Mouse (Mus musculus): Measurements from ENCODE around the gene Pla2g4e.

Gene Pla2g4e

GRCm38 (mm10) chr2:120252644-120253043, 7.5 kb upstream of the Pla2g4e start:
- CTCF ChIA-PET, result interaction anchor here in 1 of 4 experiments (0.6 kb wide), 1 partner anchor 25 kb away, joined by 5 read pairs; no protein-coding TSS in a partner anchor

GRCm38 (mm10) chr2:120245421-120246016, 384 bp upstream of the Pla2g4e start:
- ChIA-PET CTCF (interaction anchor here (0.6 to 2.5 kb wide), 19 partner anchors 8 to 210 kb away, joined by 3 to 17 read pairs (median 4); no protein-coding TSS in a partner anchor), POLR2A (interaction anchor here in 3 of 4 experiments (0.7 to 2.4 kb wide), 28 partner anchors 8 to 1397 kb away, joined by 3 to 13 read pairs (median 4); partner anchors contain the start of genes Adal (in 1 of the 3), Ehd4 (in 1 of the 3), Lcmt2 (in 1 of the 3) and Vps39 (in 1 of the 3))

More at GRCm38 (mm10) chr2:120252644-120253043, 7.5 kb upstream of the Pla2g4e start:
- POLR2A ChIA-PET, result interaction anchor here in 2 of 4 experiments (0.8 to 1.0 kb wide), 2 partner anchors 10 to 15 kb away, joined by 3 to 5 read pairs; no protein-coding TSS in a partner anchor

GRCm38 (mm10) chr2:120243995-120244394, 1.1 kb downstream of the Pla2g4e start:
- POLR2A ChIA-PET, result interaction anchor here (0.6 to 2.4 kb wide), 30 partner anchors 8 to 896 kb away, joined by 3 to 13 read pairs (median 4); partner anchors contain the start of genes Adal (in 1 of the 4), Ehd4 (in 1 of the 4) and Lcmt2 (in 1 of the 4)
- CTCF ChIA-PET, result interaction anchor here in 3 of 4 experiments (0.5 to 2.5 kb wide), 12 partner anchors 8 to 127 kb away, joined by 3 to 17 read pairs (median 5); partner anchors contain the start of gene Pla2g4f (in 1 of the 3)

GRCm38 (mm10) chr2:120242791-120243467, 2.2 kb downstream of the Pla2g4e start:
- POLR2A ChIA-PET, result interaction anchor here in 3 of 4 experiments (0.6 to 2.4 kb wide), 11 partner anchors 9 to 898 kb away, joined by 3 to 6 read pairs (median 3); partner anchors contain the start of gene Vps39 (in 1 of the 3)

GRCm38 (mm10) chr2:120238733-120239132, 6.4 kb downstream of the Pla2g4e start:
- POLR2A ChIA-PET, result interaction anchor here in 3 of 4 experiments (0.5 to 2.4 kb wide), 7 partner anchors 13 to 380 kb away, joined by 3 to 7 read pairs (median 3); no protein-coding TSS in a partner anchor
- CTCF ChIA-PET, result interaction anchor here in 3 of 4 experiments (0.6 to 1.8 kb wide), 4 partner anchors 30 to 65 kb away, joined by 3 to 11 read pairs (median 4); no protein-coding TSS in a partner anchor

More at GRCm38 (mm10) chr2:120242791-120243467, 2.2 kb downstream of the Pla2g4e start:
- CTCF ChIA-PET, result interaction anchor here in 3 of 4 experiments (0.6 to 2.5 kb wide), 6 partner anchors 26 to 74 kb away, joined by 3 to 13 read pairs (median 6); no protein-coding TSS in a partner anchor

GRCm38 (mm10) chr2:120237784-120238183, 7.4 kb downstream of the Pla2g4e start:
- ChIA-PET POLR2A (interaction anchor here in 3 of 4 experiments (0.6 to 2.4 kb wide), 17 partner anchors 8 to 902 kb away, joined by 3 to 7 read pairs (median 4); partner anchors contain the start of gene Adal (in 1 of the 3)), CTCF (interaction anchor here in 2 of 4 experiments (0.6 to 1.2 kb wide), 4 partner anchors 8 to 236 kb away, joined by 3 to 11 read pairs (median 4); partner anchors contain the start of gene Pla2g4e (in 1 of the 2))

GRCm38 (mm10) chr2:120235947-120236640, 9.0 kb downstream of the Pla2g4e start:
- CTCF ChIA-PET, result interaction anchor here in 3 of 4 experiments (0.6 to 2.0 kb wide), 4 partner anchors 8 to 78 kb away, joined by 3 to 4 read pairs (median 4); no protein-coding TSS in a partner anchor
- POLR2A ChIA-PET, result interaction anchor here (0.6 to 1.7 kb wide), 6 partner anchors 8 to 266 kb away, joined by 3 to 7 read pairs (median 4); partner anchors contain the start of gene Pla2g4e (in 2 of the 4)

GRCm38 (mm10) chr2:120235381-120235780, 9.8 kb downstream of the Pla2g4e start:
- CTCF ChIA-PET, result interaction anchor here in 3 of 4 experiments (0.6 to 2.0 kb wide), 4 partner anchors 9 to 77 kb away, joined by 3 to 4 read pairs (median 4); no protein-coding TSS in a partner anchor
- POLR2A ChIA-PET, result interaction anchor here (0.6 to 1.7 kb wide), 6 partner anchors 7 to 267 kb away, joined by 3 to 7 read pairs (median 3); partner anchors contain the start of gene Pla2g4e (in 1 of the 4)

- CTCF ChIA-PET, result interaction anchor here in 1 of 4 experiments (0.8 kb wide), 1 partner anchor 14 kb away, joined by 3 read pairs; no protein-coding TSS in a partner anchor
Measured at GRCm38 (mm10) chr2:120231642-120232041, 13.5 kb downstream of the Pla2g4e start.

GRCm38 (mm10) chr2:120214600-120214999, 30.5 kb downstream of the Pla2g4e start:
- CTCF ChIA-PET, result interaction anchor here in 1 of 4 experiments (1.8 kb wide), 1 partner anchor 65 kb away, joined by 5 read pairs; no protein-coding TSS in a partner anchor
- POLR2A ChIA-PET, result interaction anchor here in 2 of 4 experiments (1.0 to 2.2 kb wide), 8 partner anchors 10 to 201 kb away, joined by 3 to 10 read pairs (median 6); no protein-coding TSS in a partner anchor

More at GRCm38 (mm10) chr2:120231642-120232041, 13.5 kb downstream of the Pla2g4e start:
- POLR2A ChIA-PET, result interaction anchor here in 2 of 4 experiments (0.5 to 1.2 kb wide), 4 partner anchors 9 to 27 kb away, joined by 3 to 5 read pairs (median 4); no protein-coding TSS in a partner anchor

GRCm38 (mm10) chr2:120211448-120211847, 33.7 kb downstream of the Pla2g4e start:
- ChIA-PET POLR2A (no interaction called here), CTCF (no interaction called here)

GRCm38 (mm10) chr2:120207926-120208325, 37.2 kb downstream of the Pla2g4e start:
- CTCF ChIA-PET, result interaction anchor here in 2 of 4 experiments (0.9 to 1.4 kb wide), 3 partner anchors 14 to 61 kb away, joined by 3 to 6 read pairs (median 3); no protein-coding TSS in a partner anchor

GRCm38 (mm10) chr2:120207028-120207427, 38.1 kb downstream of the Pla2g4e start:
- ChIA-PET POLR2A (interaction anchor here in 2 of 4 experiments (0.8 to 1.2 kb wide), 2 partner anchors 20 to 30 kb away, joined by 3 to 7 read pairs; no protein-coding TSS in a partner anchor), CTCF (no interaction called here)

More at GRCm38 (mm10) chr2:120207926-120208325, 37.2 kb downstream of the Pla2g4e start:
- POLR2A ChIA-PET, result interaction anchor here in 3 of 4 experiments (0.6 to 1.3 kb wide), 6 partner anchors 19 to 44 kb away, joined by 3 to 7 read pairs (median 4); partner anchors contain the start of gene Pla2g4e (in 1 of the 3)

GRCm38 (mm10) chr2:120203742-120204141, 41.4 kb downstream of the Pla2g4e start:
- ChIA-PET CTCF (interaction anchor here in 3 of 4 experiments (0.5 to 1.3 kb wide), 5 partner anchors 30 to 76 kb away, joined by 3 to 4 read pairs (median 3); no protein-coding TSS in a partner anchor), POLR2A (interaction anchor here in 2 of 4 experiments (0.7 to 2.5 kb wide), 4 partner anchors 9 to 50 kb away, joined by 3 to 9 read pairs (median 5); partner anchors contain the start of genes Ehd4 (in 1 of the 2) and Pla2g4e (in 1 of the 2))

- ChIA-PET POLR2A (interaction anchor here in 2 of 4 experiments (0.9 to 1.6 kb wide), 2 partner anchors 13 to 245 kb away, joined by 3 to 5 read pairs; no protein-coding TSS in a partner anchor), CTCF (interaction anchor here in 1 of 4 experiments (1.0 kb wide), 1 partner anchor 45 kb away, joined by 3 read pairs; the partner anchor contains the start of gene Pla2g4e)
Measured at GRCm38 (mm10) chr2:120200077-120200476, 45.1 kb downstream of the Pla2g4e start.

- CTCF ChIA-PET, result interaction anchor here (0.7 to 4.0 kb wide), 14 partner anchors 14 to 152 kb away, joined by 3 to 44 read pairs (median 4); no protein-coding TSS in a partner anchor
- POLR2A ChIA-PET, result interaction anchor here in 1 of 4 experiments (1.1 to 1.4 kb wide), 2 partner anchors 13 to 49 kb away, joined by 3 read pairs; no protein-coding TSS in a partner anchor
Measured at GRCm38 (mm10) chr2:120188174-120188573, 57.0 kb downstream of the Pla2g4e start.

Data from embryonic stem cell, embryonic (primary cell).